Mouse (Mus musculus) heart, embryonic 10.5 days (tissue): Measurements from ENCODE around the gene Dzip3. TPM values are rescaled to one million over a fixed set of nuclear protein-coding genes. Genes with fewer than 3 reads are reported as not detected.

ENCODE experiments used
- DNase-seq: peaks from one replicate; pipeline ENCODE4 v3.0.0-alpha.2; 2017; ENCODE audit warnings: low spot score
- H3K27ac ChIP-seq: fragments of 300-500 bp; sonication (generic); 2 replicates; pipeline ENCODE4 v1.5.1; 2016; ENCODE audit warnings: mild to moderate bottlenecking
- H3K27me3 ChIP-seq: fragments of 300-500 bp; sonication (generic); 2 replicates; pipeline ENCODE4 v1.6.1; 2016; ENCODE audit warnings: mild to moderate bottlenecking; ENCODE audit not compliant: poor library complexity, insufficient read depth, severe bottlenecking
- H3K36me3 ChIP-seq: fragments of 300-500 bp; sonication (generic); 2 replicates; pipeline ENCODE4 v1.6.1; 2016; ENCODE audit warnings: mild to moderate bottlenecking, moderate library complexity
- H3K4me1 ChIP-seq: fragments of 300-500 bp; sonication (generic); 2 replicates; pipeline ENCODE4 v1.6.1; 2016; ENCODE audit warnings: mild to moderate bottlenecking
- H3K4me3 ChIP-seq: fragments of 300-500 bp; sonication (generic); 2 replicates; pipeline ENCODE4 v1.5.1; 2016; ENCODE audit warnings: mild to moderate bottlenecking, moderate library complexity
- H3K9me3 ChIP-seq: fragments of 300-500 bp; sonication (generic); 2 replicates; pipeline ENCODE4 v1.6.1; 2016; ENCODE audit warnings: mild to moderate bottlenecking, moderate library complexity
- WGBS: fragments of 180-500 bp; shearing (Covaris S2); methylation state at CpG from one replicate; pipeline ENCODE4 v1.1.7; 2016; 5-methylcytosine and 5-hydroxymethylcytosine counted together
- polyA plus RNA-seq: library from polyadenylated mRNA; unstranded; fragments of >200 nt; fragmentation: Nextera tagmentation; extraction: Ambion mirVana; gene quantifications from 2 replicates; pipeline ENCODE4 v1.2.1, GENCODE M21; 2016

Gene Dzip3
- 23.2 and 26.3 TPM in 2 replicates for polyA plus RNA-seq

DNA sequence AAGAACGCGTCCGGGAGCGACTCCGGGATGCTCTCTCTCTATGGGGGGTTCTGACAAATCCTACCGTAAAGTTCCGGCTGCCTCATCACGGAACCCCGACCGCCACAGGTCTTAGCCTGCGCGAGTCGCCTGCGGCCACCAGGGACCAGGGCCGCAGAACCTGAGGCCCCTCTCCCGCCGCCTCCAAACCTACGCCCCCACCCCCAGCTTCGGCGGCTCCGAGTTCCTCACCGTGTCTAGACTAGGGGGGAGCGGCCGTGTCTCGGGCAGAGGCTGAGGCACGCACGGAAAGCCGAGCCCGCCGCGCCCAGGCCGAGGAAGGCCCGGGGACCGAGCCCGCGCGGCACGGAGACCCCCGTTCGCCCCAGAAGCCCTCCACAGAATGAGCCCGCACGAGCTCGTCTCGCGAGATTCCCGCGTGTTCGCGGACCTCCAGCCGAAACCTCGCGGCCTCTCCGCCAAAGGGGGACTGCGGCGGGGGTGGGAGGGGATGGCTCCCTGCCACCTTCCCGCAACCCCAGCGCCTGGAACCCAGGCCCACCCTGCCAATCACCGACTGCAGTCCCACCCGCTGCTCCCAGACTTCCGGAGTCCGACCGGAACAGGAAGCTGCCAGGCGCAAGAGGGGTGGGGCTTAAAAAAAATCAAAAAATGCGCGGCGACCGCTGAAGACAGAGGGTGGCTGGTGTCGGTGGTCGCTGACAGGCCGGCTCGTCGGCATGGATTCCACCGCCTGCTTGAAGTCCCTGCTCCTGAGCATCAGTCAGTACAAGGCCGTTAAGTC lies at the start of gene Dzip3, which contains the start of gene Cip2a:
Gene Dzip3 (minus strand): TSS at position 607 of the 784 bp plus-strand sequence.
Gene Cip2a (plus strand): TSS at position 627 of the 784 bp plus-strand sequence.
- H3K36me3 ChIP-seq, result no peaks in the 10 kb centered on the region
- H3K4me1 ChIP-seq, result peaks cover 8% of the 10 kb centered on the region; the same call in 1 of the 2 replicates
- no peaks in the 10 kb centered on the region for H3K9me3 ChIP-seq
- no peaks in the 10 kb centered on the region for H3K27me3 ChIP-seq
- DNase-seq, result peak; percentile 97
- H3K27ac ChIP-seq, result peak within 1 kb of the TSS; percentile 98
- H3K4me3 ChIP-seq, result peak within 1 kb of the TSS; percentile 85
- WGBS, result under 1% methylated on average over 74 of the region's 74 CpGs

DNA sequence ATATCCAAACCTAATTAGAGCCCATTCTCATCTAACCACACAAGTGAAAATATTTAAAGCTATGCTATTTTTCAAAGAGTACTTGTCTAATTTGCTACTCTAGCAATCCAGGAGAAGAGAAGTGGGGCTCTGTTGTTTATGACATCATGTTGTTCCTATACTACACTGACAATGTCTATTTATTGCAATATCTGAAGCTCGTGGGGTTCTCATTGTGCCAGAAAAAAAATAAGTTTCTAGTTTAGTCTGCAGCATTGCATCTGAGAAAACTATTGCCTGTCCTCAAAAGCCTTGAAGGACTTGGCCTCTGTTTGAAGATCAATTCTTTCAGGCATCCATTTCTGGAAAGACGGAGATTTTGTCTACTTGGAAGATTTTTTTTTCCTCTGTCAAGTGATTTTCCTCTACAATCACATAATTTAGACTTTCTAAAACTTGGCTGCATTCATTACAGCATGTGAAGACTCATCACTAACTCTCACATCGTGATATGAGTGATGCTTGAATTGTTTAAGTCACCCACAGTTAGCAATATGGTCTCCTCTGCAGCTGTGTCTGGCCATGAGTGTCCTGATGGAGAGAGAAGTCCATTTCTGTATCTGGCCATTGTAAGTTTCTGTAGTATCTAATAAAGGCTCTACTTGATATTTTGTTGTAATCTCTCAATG lies 46.7 kb upstream of the Dzip3 start:
- H3K36me3 ChIP-seq, result no peaks in the 10 kb centered on the region
- no peaks in the 10 kb centered on the region for H3K4me1 ChIP-seq
- WGBS, result 75% methylated on average over 3 of the region's 3 CpGs
- DNase-seq, result no peak
- H3K4me3 ChIP-seq, result no peak overlapping the region
- no peaks in the 10 kb centered on the region for H3K27me3 ChIP-seq
- no peak overlapping the region for H3K27ac ChIP-seq
- H3K9me3 ChIP-seq, result no peaks in the 10 kb centered on the region

DNA sequence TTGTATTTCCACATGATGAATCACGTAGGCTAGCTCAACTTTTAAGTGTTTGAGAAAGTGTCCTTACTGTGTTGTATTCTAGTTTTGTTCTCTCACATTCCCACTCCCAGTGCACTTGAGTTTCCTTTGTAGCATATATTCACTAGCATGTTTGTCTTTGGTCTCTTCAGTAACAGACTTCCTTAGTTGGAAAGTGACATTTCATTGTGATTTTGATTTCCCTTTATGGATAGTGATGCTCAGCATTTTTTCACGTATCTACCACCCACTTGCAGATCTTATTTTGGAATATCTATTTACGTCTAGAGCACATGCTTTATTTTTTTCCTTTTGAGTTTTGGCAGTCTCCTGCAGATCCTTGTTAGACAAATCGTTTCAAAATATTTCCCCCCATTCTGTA lies 43.8 kb upstream of the Dzip3 start:
- Histone ChIP-seq H3K9me3 (no peaks in the 10 kb centered on the region), H3K27me3 (no peaks in the 10 kb centered on the region), H3K27ac (no peak overlapping the region), H3K36me3 (no peaks in the 10 kb centered on the region), H3K4me1 (no peaks in the 10 kb centered on the region), H3K4me3 (no peak overlapping the region)
- DNase-seq, result no peak
- 75% methylated on average over 4 of the region's 4 CpGs for WGBS

- no peaks in the 10 kb centered on the region for H3K4me1 ChIP-seq
- H3K27me3 ChIP-seq, result no peaks in the 10 kb centered on the region
- no peaks in the 10 kb centered on the region for H3K36me3 ChIP-seq
- H3K27ac ChIP-seq, result no peak overlapping the region
- no peak overlapping the region for H3K4me3 ChIP-seq
- no peak for DNase-seq
- 76% methylated on average over 4 of the region's 4 CpGs for WGBS
- H3K9me3 ChIP-seq, result no peaks in the 10 kb centered on the region
Measured at GRCm38 (mm10) chr16:49035852-49036251, 41.9 kb upstream of the Dzip3 start.

GRCm38 (mm10) chr16:49016620-49017332 lies 22.8 kb upstream of the Dzip3 start:
- H3K4me3 ChIP-seq, result no peak overlapping the region
- no peak overlapping the region for H3K27ac ChIP-seq
- no peaks in the 10 kb centered on the region for H3K27me3 ChIP-seq
- H3K36me3 ChIP-seq, result peaks cover 53% of the 10 kb centered on the region
- 82% methylated on average over 5 of the region's 5 CpGs for WGBS
- no peaks in the 10 kb centered on the region for H3K4me1 ChIP-seq
- no peaks in the 10 kb centered on the region for H3K9me3 ChIP-seq
- no peak for DNase-seq

GRCm38 (mm10) chr16:49004151-49004550 lies 10.2 kb upstream of the Dzip3 start:
- H3K27me3 ChIP-seq, result no peaks in the 10 kb centered on the region
- H3K4me1 ChIP-seq, result no peaks in the 10 kb centered on the region
- H3K27ac ChIP-seq, result no peak overlapping the region
- 96% methylated on average over 5 of the region's 5 CpGs for WGBS
- no peaks in the 10 kb centered on the region for H3K9me3 ChIP-seq
- H3K4me3 ChIP-seq, result no peak overlapping the region
- peaks cover 76% of the 10 kb centered on the region for H3K36me3 ChIP-seq
- no peak for DNase-seq

DNA sequence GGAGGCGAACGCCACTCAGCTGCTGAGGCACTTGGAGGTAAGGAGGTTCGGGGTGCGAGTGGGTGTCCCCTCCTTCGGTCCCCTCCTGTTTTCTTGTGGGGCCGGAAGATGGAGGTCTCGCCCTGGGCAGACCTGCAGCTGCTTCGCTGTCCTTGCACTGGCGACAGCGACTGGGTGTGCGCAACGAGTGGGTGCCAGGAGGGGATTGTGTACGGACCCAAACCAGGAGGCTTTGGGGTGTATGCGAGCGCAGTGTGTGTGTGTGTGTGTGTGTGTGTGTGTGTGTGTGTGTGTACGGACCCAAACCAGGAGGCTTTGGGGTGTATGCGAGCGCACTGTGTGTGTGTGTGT lies 353 bp upstream of the Dzip3 start:
- Histone ChIP-seq H3K4me1 (peaks cover 8% of the 10 kb centered on the region; the same call in 1 of the 2 replicates), H3K9me3 (no peaks in the 10 kb centered on the region), H3K27ac (peak overlapping the region; percentile 98)

DNA sequence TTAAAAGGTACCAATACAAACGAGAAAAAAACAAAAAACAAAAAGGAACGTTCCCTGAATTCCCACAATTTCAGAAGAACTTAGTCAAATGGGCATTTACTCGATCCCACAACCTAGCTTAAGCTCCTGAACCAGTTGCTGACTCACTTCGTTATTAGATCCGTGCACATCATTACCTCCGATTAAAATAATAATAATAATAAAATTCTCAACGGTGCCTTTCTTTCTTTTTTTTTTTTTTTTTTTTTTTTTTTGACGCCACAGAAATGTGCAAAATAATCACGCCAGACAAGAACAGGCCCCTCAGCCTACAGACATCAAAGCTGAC lies 770 bp downstream of the Dzip3 start:
- H3K27ac ChIP-seq, result peak overlapping the region; percentile 98
- no peaks in the 10 kb centered on the region for H3K9me3 ChIP-seq
- H3K4me1 ChIP-seq, result peaks cover 8% of the 10 kb centered on the region; the same call in 1 of the 2 replicates
- no peaks in the 10 kb centered on the region for H3K27me3 ChIP-seq
- no peaks in the 10 kb centered on the region for H3K36me3 ChIP-seq
- no peak for DNase-seq
- H3K4me3 ChIP-seq, result peak overlapping the region; percentile 85
- WGBS, result 6% methylated on average over 9 of the region's 9 CpGs

More for the DNA sequence above, 353 bp upstream of the Dzip3 start:
- no peak for DNase-seq
- peak overlapping the region; percentile 85 for H3K4me3 ChIP-seq
- peaks cover 5% of the 10 kb centered on the region; the same call in 1 of the 2 replicates for H3K36me3 ChIP-seq
- H3K27me3 ChIP-seq, result no peaks in the 10 kb centered on the region
- WGBS, result 0% methylated on average over 18 of the region's 18 CpGs

- H3K4me1 ChIP-seq, result peaks cover 8% of the 10 kb centered on the region; the same call in 1 of the 2 replicates
- no peaks in the 10 kb centered on the region for H3K9me3 ChIP-seq
- DNase-seq, result no peak
- H3K27ac ChIP-seq, result peak overlapping the region; percentile 98; the same call in 1 of the 2 replicates
- H3K36me3 ChIP-seq, result no peaks in the 10 kb centered on the region
- WGBS, result 40% methylated on average over 10 of the region's 10 CpGs
- no peaks in the 10 kb centered on the region for H3K27me3 ChIP-seq
- peak overlapping the region; percentile 85 for H3K4me3 ChIP-seq
Measured at GRCm38 (mm10) chr16:48992437-48993230, 1.3 kb downstream of the Dzip3 start.

DNA sequence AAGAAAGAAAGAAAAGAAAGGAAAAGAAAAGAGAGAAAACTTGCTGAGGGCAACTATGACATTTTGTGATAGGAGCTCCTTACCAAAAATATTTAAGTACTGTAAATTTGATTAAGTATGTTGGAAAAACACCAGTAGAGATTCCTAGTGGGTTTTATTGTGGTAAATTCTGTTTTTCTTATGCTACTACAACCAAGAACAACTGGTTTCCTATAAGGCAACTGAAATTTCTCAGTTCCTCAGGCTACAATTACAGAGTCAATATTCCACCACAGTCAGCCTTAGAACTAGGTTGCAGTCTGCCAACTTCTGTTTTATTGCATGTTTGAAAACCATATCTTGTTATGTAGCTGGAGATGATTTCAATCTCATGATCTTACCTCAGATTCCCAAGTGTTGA lies 4.3 kb downstream of the Dzip3 start:
- no peak overlapping the region for H3K27ac ChIP-seq
- DNase-seq, result no peak

GRCm38 (mm10) chr16:48985034-48985627 lies 8.8 kb downstream of the Dzip3 start:
- H3K36me3 ChIP-seq, result peaks cover 6% of the 10 kb centered on the region; the same call in 1 of the 2 replicates
- no peaks in the 10 kb centered on the region for H3K9me3 ChIP-seq
- H3K27me3 ChIP-seq, result no peaks in the 10 kb centered on the region
- DNase-seq, result no peak
- H3K4me1 ChIP-seq, result no peaks in the 10 kb centered on the region
- 64% methylated on average over 5 of the region's 5 CpGs for WGBS
- no peak overlapping the region for H3K4me3 ChIP-seq
- no peak overlapping the region for H3K27ac ChIP-seq

More for the DNA sequence above, 4.3 kb downstream of the Dzip3 start:
- Histone ChIP-seq H3K4me3 (no peak overlapping the region), H3K9me3 (no peaks in the 10 kb centered on the region), H3K4me1 (no peaks in the 10 kb centered on the region), H3K27me3 (no peaks in the 10 kb centered on the region), H3K36me3 (no peaks in the 10 kb centered on the region)

- H3K36me3 ChIP-seq, result peaks cover 36% of the 10 kb centered on the region
- no peak overlapping the region for H3K27ac ChIP-seq
- no peak overlapping the region for H3K4me3 ChIP-seq
- no peaks in the 10 kb centered on the region for H3K27me3 ChIP-seq
- H3K4me1 ChIP-seq, result no peaks in the 10 kb centered on the region
- no peak for DNase-seq
- no peaks in the 10 kb centered on the region for H3K9me3 ChIP-seq
Measured at GRCm38 (mm10) chr16:48979965-48980364, 14.0 kb downstream of the Dzip3 start.
